Mouse (Mus musculus): ENCODE measurements around the gene Zfp935. TPM values are rescaled to one million over a fixed set of nuclear protein-coding genes. Genes with fewer than 3 reads are reported as not detected.

The Zfp935 gene
- not detected for polyA plus RNA-seq (2012; fragmentation: generic; extraction: Trizol)

DNA sequence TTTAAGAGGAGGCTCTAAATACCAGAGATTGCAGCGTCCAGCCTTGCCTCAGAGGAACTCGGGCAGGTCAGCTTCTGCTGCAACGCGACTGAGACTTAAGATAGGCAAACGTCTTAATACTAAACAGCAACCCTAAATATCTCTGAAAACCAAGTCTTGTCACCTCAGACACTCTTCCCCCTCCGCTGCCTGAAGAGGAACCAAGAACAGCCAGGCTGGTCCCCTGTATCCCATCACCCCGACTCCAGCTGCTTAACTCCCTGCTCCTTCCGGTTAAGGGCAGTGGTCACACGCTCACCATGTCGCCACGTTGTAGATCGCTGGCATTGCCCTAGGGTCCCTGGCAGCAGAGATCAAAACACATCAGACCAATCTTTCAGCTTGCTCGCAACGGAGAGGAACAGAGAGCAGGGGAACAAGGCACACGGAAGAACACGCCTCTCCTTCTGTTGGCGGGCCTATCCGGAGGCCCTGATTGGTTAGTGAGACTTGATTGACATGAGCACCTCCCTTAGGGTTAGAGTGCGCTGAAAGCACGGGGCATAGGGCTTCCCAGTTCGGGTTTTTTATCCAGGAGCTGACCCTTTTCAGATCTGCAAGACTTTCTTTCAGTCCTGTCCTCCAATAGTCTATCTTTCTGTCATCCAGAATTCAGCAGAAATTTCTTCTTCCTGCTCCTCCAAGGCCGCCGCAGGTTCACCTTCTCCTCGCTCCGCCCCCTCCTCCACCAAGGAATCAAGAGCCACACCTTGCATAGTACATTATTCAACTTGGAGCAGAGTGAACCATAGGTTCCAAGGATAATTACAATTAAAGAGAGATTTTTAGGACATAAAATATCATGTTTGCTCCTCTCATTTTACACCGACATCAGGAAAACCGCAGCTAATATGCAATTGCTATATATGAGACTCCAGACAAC, at the start of gene Zfp935:
Gene Zfp935 (minus strand): TSS at position 323 of the 922 bp plus-strand sequence.

DNA sequence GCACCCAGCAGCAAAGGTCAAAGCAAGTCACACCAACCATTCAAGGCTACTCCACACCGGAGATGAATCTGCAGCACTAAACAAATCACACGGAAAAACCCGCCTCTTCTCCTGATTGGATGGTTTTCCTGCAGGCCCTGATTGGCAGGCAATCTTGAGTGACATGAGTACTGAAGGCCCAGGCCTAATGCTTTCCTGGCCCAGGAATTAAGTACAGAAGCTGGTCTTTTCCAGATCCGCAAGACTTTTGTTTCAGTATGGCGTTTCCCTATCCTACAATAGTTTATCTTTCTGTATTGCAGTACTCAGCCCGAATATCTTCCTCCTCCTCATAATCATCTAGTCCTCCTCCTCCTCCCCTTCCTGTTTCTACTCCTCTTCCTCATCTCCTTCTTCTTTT, 12.8 kb upstream of the Zfp935 start, which contains the start of gene Zfp934:
Gene Zfp934 (minus strand): TSS at position 101 of the 400 bp plus-strand sequence.

DNA sequence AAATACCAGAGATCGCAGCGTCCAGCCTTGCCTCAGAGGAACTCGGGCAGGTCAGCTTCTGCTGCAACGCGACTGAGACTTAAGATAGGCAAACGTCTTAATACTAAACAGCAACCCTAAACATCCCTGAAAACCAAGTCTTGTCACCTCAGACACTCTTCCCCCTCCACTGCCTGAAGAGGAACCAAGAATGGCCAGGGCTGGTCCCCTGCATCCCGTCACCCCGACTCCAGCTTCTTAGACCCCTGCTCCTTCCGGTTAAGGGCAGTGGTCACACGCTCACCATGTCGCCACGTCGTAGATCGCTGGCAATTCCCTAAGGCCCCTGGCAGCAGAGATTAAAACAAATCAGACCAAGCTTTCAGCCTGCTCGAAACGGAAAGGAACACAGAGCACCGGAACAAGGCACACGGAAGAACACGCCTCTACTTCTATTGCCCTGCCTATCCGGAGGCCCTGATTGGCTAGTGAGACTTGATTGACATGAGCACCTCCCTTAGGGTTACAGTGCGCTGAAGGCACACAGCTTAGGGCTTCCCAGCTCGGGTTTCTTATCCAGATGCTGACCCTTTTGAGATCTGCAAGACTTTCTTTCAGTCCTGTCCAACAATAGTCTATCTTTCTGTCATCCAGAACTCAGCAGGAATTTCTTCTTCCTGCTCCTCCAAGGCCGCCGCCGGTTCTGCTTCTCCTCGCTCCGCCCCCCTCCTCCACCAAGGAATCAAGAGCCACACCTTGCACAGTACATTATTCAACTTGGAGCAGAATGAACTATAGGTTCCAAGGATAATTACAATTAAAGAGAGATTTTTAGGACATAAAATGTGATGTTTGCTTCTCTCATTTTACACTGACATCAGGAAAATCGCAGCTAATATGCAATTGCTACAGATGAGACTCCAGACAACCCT, 91.6 kb downstream of the Zfp935 start, which contains the start of gene Gm49359:
Gene Gm49359 (minus strand): TSS at position 409 of the 911 bp plus-strand sequence.

Other genes with a start within 250 kb of the Zfp935 start
- gene Gm3604, start 175.3 kb downstream of the Zfp935 start, polyA plus RNA-seq (2012; fragmentation: generic; extraction: Trizol): under 1 TPM; 0.01 to 0.21 TPM
- gene Gm49359, start 91.7 kb downstream of the Zfp935 start, polyA plus RNA-seq (2012; fragmentation: generic; extraction: Trizol): 1 to 10 TPM in 1 of 2 experiments, under 1 TPM in 1; 0.07 to 1.6 TPM
- gene Zfp934, start 12.7 kb upstream of the Zfp935 start, polyA plus RNA-seq (2012; fragmentation: generic; extraction: Trizol): 1 to 10 TPM in 1 of 2 experiments, under 1 TPM in 1; 0.50 to 3.1 TPM
- under 1 TPM; 0.05 to 0.54 TPM for gene 6720489N17Rik, start 65.7 kb upstream of the Zfp935 start, polyA plus RNA-seq (2012; fragmentation: generic; extraction: Trizol)
- gene Platr25, start 202.2 kb upstream of the Zfp935 start, polyA plus RNA-seq (2012; fragmentation: generic; extraction: Trizol): 1 to 10 TPM in 1 of 2 experiments, under 1 TPM in 1; 0.19 to 2.3 TPM
- under 1 TPM; 0.12 to 0.93 TPM for gene Gm5141, start 227.3 kb upstream of the Zfp935 start, polyA plus RNA-seq (2012; fragmentation: generic; extraction: Trizol)

Measured in C3H10T1/2 (cell line).